Mouse (Mus musculus): ENCODE data around the gene Kmt2c.

Kmt2c gene

GRCm38 (mm10) chr5:25392655-25393054, 105.9 kb downstream of the Kmt2c start:
- no peak for DNase-seq (ENCODE audit: extremely low read depth, low read depth, low spot score)

GRCm38 (mm10) chr5:25383581-25383980, 115.0 kb downstream of the Kmt2c start:
- no peak for DNase-seq (ENCODE audit: extremely low read depth, low read depth, low spot score)

GRCm38 (mm10) chr5:25379188-25379587, 119.4 kb downstream of the Kmt2c start:
- DNase-seq (ENCODE audit: extremely low read depth, low read depth, low spot score) = no peak

- no peak for DNase-seq (ENCODE audit: extremely low read depth, low read depth, low spot score)
Observed at GRCm38 (mm10) chr5:25368420-25368819, 130.2 kb downstream of the Kmt2c start.

- DNase-seq (ENCODE audit: extremely low read depth, low read depth, low spot score) = no peak
Observed at GRCm38 (mm10) chr5:25367126-25367525, 131.5 kb downstream of the Kmt2c start.

GRCm38 (mm10) chr5:25353509-25353908, 145.1 kb downstream of the Kmt2c start:
- no peak for DNase-seq (ENCODE audit: extremely low read depth, low read depth, low spot score)

- DNase-seq (ENCODE audit: extremely low read depth, low read depth, low spot score) = no peak
Observed at GRCm38 (mm10) chr5:25331322-25331721, 167.3 kb downstream of the Kmt2c start.

GRCm38 (mm10) chr5:25313881-25314280, 184.7 kb downstream of the Kmt2c start:
- DNase-seq (ENCODE audit: extremely low read depth, low read depth, low spot score) = no peak

- no peak for DNase-seq (ENCODE audit: extremely low read depth, low read depth, low spot score)
Observed at GRCm38 (mm10) chr5:25310226-25310625, 188.4 kb downstream of the Kmt2c start.

- peak; percentile 77 for DNase-seq (ENCODE audit: extremely low read depth, low read depth, low spot score)
Observed at GRCm38 (mm10) chr5:25296830-25297229, 201.8 kb downstream of the Kmt2c start.

GRCm38 (mm10) chr5:25283988-25284387, 214.6 kb downstream of the Kmt2c start:
- no peak for DNase-seq (ENCODE audit: extremely low read depth, low read depth, low spot score)

GRCm38 (mm10) chr5:25276365-25276764, 222.2 kb downstream of the Kmt2c start:
- DNase-seq (ENCODE audit: extremely low read depth, low read depth, low spot score) = no peak

GRCm38 (mm10) chr5:25275629-25276028, 223.0 kb downstream of the Kmt2c start:
- DNase-seq (ENCODE audit: extremely low read depth, low read depth, low spot score) = no peak

- DNase-seq (ENCODE audit: extremely low read depth, low read depth, low spot score) = no peak
Observed at GRCm38 (mm10) chr5:25268258-25268888, 230.2 kb downstream of the Kmt2c start.

GRCm38 (mm10) chr5:25262266-25262665, 236.3 kb downstream of the Kmt2c start:
- no peak for DNase-seq (ENCODE audit: extremely low read depth, low read depth, low spot score)

- DNase-seq (ENCODE audit: extremely low read depth, low read depth, low spot score) = no peak
Observed at GRCm38 (mm10) chr5:25261452-25261851, 237.1 kb downstream of the Kmt2c start.

GRCm38 (mm10) chr5:25256686-25257085, 241.9 kb downstream of the Kmt2c start:
- no peak for DNase-seq (ENCODE audit: extremely low read depth, low read depth, low spot score)

- DNase-seq (ENCODE audit: extremely low read depth, low read depth, low spot score) = no peak
Observed at GRCm38 (mm10) chr5:25254491-25254890, 244.1 kb downstream of the Kmt2c start.

GRCm38 (mm10) chr5:25252825-25253544, 245.6 kb downstream of the Kmt2c start:
- DNase-seq (ENCODE audit: extremely low read depth, low read depth, low spot score) = no peak

GRCm38 (mm10) chr5:25252423-25252822, 246.2 kb downstream of the Kmt2c start:
- no peak for DNase-seq (ENCODE audit: extremely low read depth, low read depth, low spot score)

- DNase-seq (ENCODE audit: extremely low read depth, low read depth, low spot score) = no peak
Observed at GRCm38 (mm10) chr5:25247036-25247435, 251.5 kb downstream of the Kmt2c start.

GRCm38 (mm10) chr5:25246473-25246865, 252.1 kb downstream of the Kmt2c start:
- DNase-seq (ENCODE audit: extremely low read depth, low read depth, low spot score) = no peak

Measured in fat pad, adult 2 months (tissue).